Mouse (Mus musculus): Measurements from ENCODE around the gene Slc22a20.

GRCm38 (mm10) chr19:5962651-5963050, 23.3 kb downstream of the Slc22a20 start:
- no peak for TF ChIP-seq EP300 (IDR thresholded peaks at IDR 0.05; ENCODE audit: low read depth)
- TF ChIP-seq CTCF (IDR thresholded peaks at IDR 0.05; ENCODE audit: low read depth) = peak; percentile 38; the same call in 1 of the 2 replicates

Data from liver, postnatal 0 days (tissue).